Mouse (Mus musculus) liver, embryonic 11.5 days (tissue): ENCODE data around the gene Ptprd. TPM values are rescaled to one million over a fixed set of nuclear protein-coding genes. Genes with fewer than 3 reads are reported as not detected.

Source experiments
- ATAC-seq: fragments of 200-750 bp; cut with Nextera tagmentation; replicated peaks from 2 replicates; pipeline ENCODE4 v1.8.0; 2017; ENCODE audit warnings: moderate number of reproducible peaks, mild to moderate bottlenecking, moderate TSS enrichment, moderate library complexity; ENCODE audit not compliant: low FRiP score
- DNase-seq: peaks from one replicate; pipeline ENCODE4 v3.0.0-alpha.2; 2017; ENCODE audit warnings: low spot score
- H3K27ac ChIP-seq: fragments of 300-500 bp; sonication (generic); 2 replicates; pipeline ENCODE4 v1.5.1; 2014; ENCODE audit warnings: mild to moderate bottlenecking, low read depth, low read length, control low read depth
- H3K27me3 ChIP-seq: fragments of 300-500 bp; sonication (generic); replicated peaks from 2 replicates; pipeline ENCODE4 v1.6.1; 2014; ENCODE audit warnings: low read length, mixed read lengths; ENCODE audit not compliant: control insufficient read depth, insufficient read depth
- H3K36me3 ChIP-seq: fragments of 300-500 bp; sonication (generic); 2 replicates; pipeline ENCODE4 v1.6.1; 2014; ENCODE audit warnings: mild to moderate bottlenecking, low read length, moderate library complexity, mixed read lengths; ENCODE audit not compliant: control insufficient read depth, insufficient read depth
- H3K4me1 ChIP-seq: fragments of 300-500 bp; sonication (generic); replicated peaks from 2 replicates; pipeline ENCODE4 v1.6.1; 2014; ENCODE audit warnings: low read length, mixed read lengths; ENCODE audit not compliant: control insufficient read depth, insufficient read depth
- H3K4me2 ChIP-seq: fragments of 300-500 bp; sonication (generic); 2 replicates; pipeline ENCODE4 v1.6.1; 2014; ENCODE audit warnings: mild to moderate bottlenecking, control low read depth, moderate library complexity
- H3K4me3 ChIP-seq: fragments of 300-500 bp; sonication (generic); 2 replicates; pipeline ENCODE4 v1.5.1; 2014; ENCODE audit warnings: low read depth, low read length, control low read depth
- H3K9ac ChIP-seq: fragments of 300-500 bp; sonication (generic); 2 replicates; pipeline ENCODE4 v1.6.1; 2014; ENCODE audit warnings: low read depth, low read length, control low read depth
- H3K9me3 ChIP-seq: fragments of 300-500 bp; sonication (generic); 2 replicates; pipeline ENCODE4 v1.6.1; 2016; ENCODE audit warnings: low read length, inconsistent platforms, mixed read lengths; ENCODE audit not compliant: control insufficient read depth
- whole genome bisulfite sequencing: fragments of 180-500 bp; shearing (Covaris S2); extraction: QIAGEN DNeasy Blood & Tissue Kit; methylation state at CpG from one replicate; pipeline ENCODE4 v1.1.7; 2014; 5-methylcytosine and 5-hydroxymethylcytosine counted together
- polyA plus RNA-seq: library from polyadenylated mRNA; unstranded; fragments of >200 nt; fragmentation: Nextera tagmentation; extraction: Ambion mirVana; gene quantifications from 2 replicates; pipeline ENCODE4 v1.2.1, GENCODE M21; 2014

The Ptprd gene
- polyA plus RNA-seq, 1 experiment from 2014 or later = 8.4 TPM

DNA sequence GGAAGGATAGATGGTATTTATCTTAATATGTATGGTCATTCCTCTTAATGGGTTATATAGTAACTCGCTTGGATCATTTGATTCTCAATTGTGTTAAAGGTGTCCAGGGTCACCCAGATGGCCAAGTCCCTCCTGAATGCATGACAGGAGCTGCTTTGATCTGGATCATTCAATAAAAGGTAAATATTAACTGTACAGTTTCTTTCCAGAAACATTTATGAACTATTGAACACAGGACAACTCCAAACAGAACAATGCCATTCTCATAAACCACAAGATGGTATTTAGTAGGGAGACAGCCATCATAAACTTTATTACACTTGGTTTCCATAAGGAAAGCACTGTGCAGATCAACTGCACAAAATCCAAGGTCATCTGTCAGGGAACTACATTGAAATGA, 2056.0 kb downstream of the Ptprd start:
- no peak for ATAC-seq
- WGBS = 85% methylated on average over 1 of the region's 1 CpGs
- H3K4me2 ChIP-seq = no peak overlapping the region

DNA sequence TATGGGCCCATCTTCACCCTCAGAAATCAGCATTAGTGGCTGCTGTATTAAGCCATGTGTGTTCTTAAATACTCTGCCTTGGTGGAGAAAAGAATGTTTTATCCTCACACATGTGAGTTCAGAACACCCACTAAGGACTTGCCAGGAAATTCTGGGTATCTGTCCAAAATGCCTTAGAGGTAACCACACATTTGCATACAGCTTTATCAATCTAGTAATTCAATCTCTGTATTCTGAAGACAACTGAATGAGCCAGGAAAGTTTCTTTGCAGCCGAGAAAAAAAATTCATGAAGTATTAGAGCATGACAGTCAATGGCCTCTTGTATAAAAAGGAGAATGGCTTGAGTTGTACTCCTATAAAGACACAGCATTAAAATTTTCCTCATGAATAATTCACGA, 2057.6 kb downstream of the Ptprd start:
- Histone ChIP-seq H3K9ac (no peak overlapping the region), H3K27ac (no peak overlapping the region), H3K4me2 (no peak overlapping the region), H3K36me3 (no peaks in the 10 kb centered on the region), H3K4me1 (no peaks in the 10 kb centered on the region), H3K4me3 (no peak overlapping the region), H3K27me3 (no peaks in the 10 kb centered on the region), H3K9me3 (no peaks in the 10 kb centered on the region)
- DNase-seq = no peak
- WGBS = 57% methylated on average over 2 of the region's 2 CpGs
- ATAC-seq = no peak

More for the DNA sequence above, 2056.0 kb downstream of the Ptprd start:
- Histone ChIP-seq H3K36me3 (no peaks in the 10 kb centered on the region), H3K27me3 (no peaks in the 10 kb centered on the region), H3K9me3 (no peaks in the 10 kb centered on the region), H3K4me1 (no peaks in the 10 kb centered on the region), H3K9ac (no peak overlapping the region), H3K27ac (no peak overlapping the region), H3K4me3 (no peak overlapping the region)
- no peak for DNase-seq

DNA sequence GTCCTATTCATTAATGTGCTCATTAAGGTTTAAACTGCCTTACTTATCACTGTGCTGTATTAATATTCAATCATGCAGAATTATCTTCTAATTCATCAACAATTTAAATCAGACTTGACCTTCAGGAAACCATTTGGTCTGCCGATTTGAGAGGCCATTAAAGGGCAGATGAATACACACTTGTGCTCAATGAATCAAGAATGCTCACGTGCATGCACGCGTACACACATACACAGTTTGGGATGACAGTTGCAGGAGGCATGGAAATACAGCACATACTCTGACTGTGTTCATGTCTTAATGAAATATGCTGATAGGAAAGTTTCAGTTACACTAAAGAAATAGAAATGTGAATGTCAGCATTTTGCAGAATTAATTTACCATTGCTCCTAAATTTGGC, 2066.8 kb downstream of the Ptprd start:
- 91% methylated on average over 4 of the region's 4 CpGs for WGBS
- H3K4me3 ChIP-seq = no peak overlapping the region
- no peak overlapping the region for H3K9ac ChIP-seq
- H3K36me3 ChIP-seq = no peaks in the 10 kb centered on the region
- no peaks in the 10 kb centered on the region for H3K9me3 ChIP-seq
- DNase-seq = no peak
- H3K27ac ChIP-seq = no peak overlapping the region
- no peaks in the 10 kb centered on the region for H3K4me1 ChIP-seq
- ATAC-seq = no peak
- no peak overlapping the region for H3K4me2 ChIP-seq
- no peaks in the 10 kb centered on the region for H3K27me3 ChIP-seq

DNA sequence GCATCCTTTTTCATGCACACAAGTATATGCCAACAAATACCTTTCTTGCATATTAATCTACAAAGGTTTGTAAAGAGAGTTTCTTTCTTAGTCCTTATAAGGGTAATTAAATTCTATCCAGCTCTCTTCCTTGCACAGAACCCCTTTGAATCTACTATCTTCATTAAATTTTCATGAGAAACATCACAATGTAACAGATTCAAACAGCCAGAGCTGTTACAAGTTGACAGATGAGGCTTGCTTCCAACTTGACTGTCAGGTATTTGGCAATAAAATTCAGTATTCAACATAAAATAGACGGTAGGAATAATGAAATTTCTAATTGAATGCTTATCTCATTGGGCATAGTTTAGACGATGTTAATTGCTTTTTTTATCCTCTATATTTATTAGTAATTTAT, 2067.4 kb downstream of the Ptprd start:
- H3K4me2 ChIP-seq = no peak overlapping the region
- H3K27me3 ChIP-seq = no peaks in the 10 kb centered on the region
- ATAC-seq (no peak), DNase-seq (no peak)
- no peaks in the 10 kb centered on the region for H3K9me3 ChIP-seq
- WGBS = 70% methylated on average over 2 of the region's 2 CpGs
- no peaks in the 10 kb centered on the region for H3K36me3 ChIP-seq
- no peaks in the 10 kb centered on the region for H3K4me1 ChIP-seq
- H3K9ac ChIP-seq = no peak overlapping the region
- H3K27ac ChIP-seq = no peak overlapping the region
- H3K4me3 ChIP-seq = no peak overlapping the region

DNA sequence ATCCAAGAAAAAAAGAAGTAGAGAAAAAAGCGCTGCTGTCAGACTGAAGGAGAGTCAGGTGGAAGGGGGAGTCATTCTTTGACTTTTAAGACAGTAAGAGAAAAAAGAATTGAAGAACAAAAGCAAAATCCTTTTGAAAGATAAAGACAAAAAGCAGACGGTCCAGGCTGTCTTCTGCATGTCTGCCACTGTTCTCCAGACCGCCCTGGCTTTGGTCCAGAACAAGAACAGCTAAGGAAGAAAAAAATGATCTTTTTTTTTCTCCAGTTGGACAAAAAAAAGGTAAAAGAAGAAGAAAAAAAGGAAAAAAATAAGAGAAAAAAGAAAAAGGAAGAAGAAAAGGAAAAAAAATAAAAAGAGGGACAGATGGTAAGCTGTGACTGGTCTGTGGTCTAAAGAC, 2073.9 kb downstream of the Ptprd start:
- Histone ChIP-seq H3K36me3 (no peaks in the 10 kb centered on the region), H3K27me3 (no peaks in the 10 kb centered on the region), H3K9ac (no peak overlapping the region), H3K9me3 (no peaks in the 10 kb centered on the region), H3K4me3 (no peak overlapping the region), H3K27ac (no peak overlapping the region), H3K4me2 (no peak overlapping the region), H3K4me1 (no peaks in the 10 kb centered on the region)
- 67% methylated on average over 3 of the region's 3 CpGs for WGBS
- DNase-seq (no peak), ATAC-seq (no peak)

DNA sequence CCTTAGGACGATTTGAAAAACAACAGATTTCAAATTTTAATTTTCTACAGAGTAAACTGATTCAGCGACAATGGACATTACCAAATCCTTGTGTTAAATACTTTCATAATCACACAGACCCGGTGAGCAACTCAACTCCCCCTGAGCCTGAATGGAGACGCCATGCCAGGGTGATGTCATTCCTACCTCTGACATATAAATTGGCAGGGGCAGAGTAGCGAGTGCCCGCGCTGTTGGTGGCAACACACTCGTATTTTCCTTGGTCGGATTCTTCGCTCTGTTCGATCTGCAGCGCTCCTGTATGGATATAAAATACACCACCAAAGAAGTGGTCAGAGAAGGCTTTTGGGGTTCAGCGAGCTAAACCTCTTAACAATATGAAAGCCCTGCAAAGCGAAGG, 2075.1 kb downstream of the Ptprd start:
- H3K27me3 ChIP-seq = no peaks in the 10 kb centered on the region
- no peak overlapping the region for H3K27ac ChIP-seq
- H3K4me3 ChIP-seq = no peak overlapping the region
- no peak for ATAC-seq
- H3K4me1 ChIP-seq = no peaks in the 10 kb centered on the region
- no peak for DNase-seq
- H3K9ac ChIP-seq = no peak overlapping the region
- H3K9me3 ChIP-seq = no peaks in the 10 kb centered on the region
- no peak overlapping the region for H3K4me2 ChIP-seq
- no peaks in the 10 kb centered on the region for H3K36me3 ChIP-seq
- WGBS = 84% methylated on average over 14 of the region's 14 CpGs

DNA sequence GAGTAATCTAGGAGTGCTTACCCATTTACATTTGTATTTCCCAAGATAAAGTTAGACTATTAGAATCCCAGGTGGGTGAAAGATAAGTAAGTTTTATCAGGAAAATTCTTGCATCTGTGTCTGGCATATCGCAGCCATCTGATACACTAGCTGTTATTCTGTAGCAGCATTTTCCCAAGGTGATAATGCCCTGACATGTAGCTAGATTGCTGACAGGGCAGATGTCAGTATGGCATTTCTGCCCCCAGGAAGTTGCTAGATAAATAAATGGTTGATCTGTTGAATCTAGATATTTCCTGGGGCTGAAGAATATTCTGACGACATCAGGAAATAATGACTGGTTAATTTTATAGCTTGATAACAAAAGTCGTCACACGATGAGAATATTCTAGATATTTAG, 2119.9 kb downstream of the Ptprd start:
- no peaks in the 10 kb centered on the region for H3K9me3 ChIP-seq
- no peak for DNase-seq
- H3K4me1 ChIP-seq = no peaks in the 10 kb centered on the region
- no peak overlapping the region for H3K9ac ChIP-seq
- H3K27me3 ChIP-seq = no peaks in the 10 kb centered on the region
- H3K4me2 ChIP-seq = no peak overlapping the region
- no peak for ATAC-seq
- no peaks in the 10 kb centered on the region for H3K36me3 ChIP-seq
- 86% methylated on average over 4 of the region's 4 CpGs for WGBS
- no peak overlapping the region for H3K4me3 ChIP-seq
- H3K27ac ChIP-seq = no peak overlapping the region

DNA sequence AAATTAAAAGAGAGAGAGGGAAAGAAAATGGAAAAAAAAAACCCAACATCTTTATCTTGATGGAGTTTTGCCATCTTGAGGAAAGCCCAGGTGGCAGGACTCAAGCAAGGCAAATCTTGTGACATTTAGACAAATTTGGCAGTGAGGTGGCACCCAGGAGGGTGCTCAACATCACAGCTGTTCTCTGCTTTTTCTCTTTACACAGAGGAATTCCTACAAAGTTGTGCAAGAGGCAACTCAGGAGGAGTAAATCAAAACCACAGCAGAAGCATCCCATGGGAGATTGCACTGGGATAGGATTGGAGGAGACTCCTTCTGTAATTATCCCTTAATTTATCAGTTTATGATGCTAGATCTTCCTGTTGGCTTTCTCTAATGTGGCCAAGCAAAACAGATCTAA, 2121.9 kb downstream of the Ptprd start:
- no peaks in the 10 kb centered on the region for H3K9me3 ChIP-seq
- DNase-seq (no peak), ATAC-seq (no peak)
- no peaks in the 10 kb centered on the region for H3K27me3 ChIP-seq
- no peak overlapping the region for H3K4me2 ChIP-seq
- H3K4me3 ChIP-seq = no peak overlapping the region
- no peak overlapping the region for H3K9ac ChIP-seq
- no peak overlapping the region for H3K27ac ChIP-seq
- H3K36me3 ChIP-seq = no peaks in the 10 kb centered on the region
- H3K4me1 ChIP-seq = no peaks in the 10 kb centered on the region

DNA sequence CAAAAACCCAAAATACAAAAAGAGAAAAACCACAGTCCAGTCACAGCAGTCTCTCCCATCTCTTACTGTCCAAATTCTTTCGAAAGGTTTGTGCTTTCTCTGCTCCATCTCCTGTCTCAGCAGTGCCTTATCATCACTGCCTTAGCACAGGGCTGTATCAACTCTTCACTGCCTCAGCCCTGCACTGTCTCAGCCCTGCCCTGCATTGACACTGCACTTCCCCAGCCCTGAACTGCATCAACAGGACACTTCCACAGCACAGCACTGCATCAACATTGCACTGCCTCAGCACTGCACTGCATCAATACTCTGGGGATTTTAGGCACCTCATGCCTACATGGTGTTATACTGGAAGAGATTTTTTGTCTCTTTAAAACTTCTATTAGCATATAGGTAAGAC, 2135.7 kb downstream of the Ptprd start:
- DNase-seq (no peak), ATAC-seq (no peak; the same call in 1 of the 2 replicates)
- H3K4me3 ChIP-seq = no peak overlapping the region
- no peaks in the 10 kb centered on the region for H3K27me3 ChIP-seq
- H3K36me3 ChIP-seq = no peaks in the 10 kb centered on the region
- no peak overlapping the region for H3K9ac ChIP-seq
- no peaks in the 10 kb centered on the region for H3K9me3 ChIP-seq
- 91% methylated on average over 1 of the region's 1 CpGs for WGBS
- no peak overlapping the region for H3K4me2 ChIP-seq
- no peaks in the 10 kb centered on the region for H3K4me1 ChIP-seq
- no peak overlapping the region for H3K27ac ChIP-seq
